Mouse (Mus musculus) bone marrow, adult 2 months (tissue): Measurements from ENCODE around the gene Pitx1.

Experiments used
- CTCF ChIP-seq: fragments of 200-500 bp; IDR thresholded peaks from 2 replicates; pipeline ENCODE4 v1.5.1; 2011; ENCODE audit warnings: low read length, control low read depth; ENCODE audit not compliant: control insufficient read depth, insufficient read depth
- POLR2A ChIP-seq: fragments of 200-500 bp; IDR thresholded peaks from 2 replicates; pipeline ENCODE4 v1.6.1; 2011; ENCODE audit warnings: low read depth, mild to moderate bottlenecking, control low read depth, low read length, borderline replicate concordance; ENCODE audit not compliant: control insufficient read depth

DNA sequence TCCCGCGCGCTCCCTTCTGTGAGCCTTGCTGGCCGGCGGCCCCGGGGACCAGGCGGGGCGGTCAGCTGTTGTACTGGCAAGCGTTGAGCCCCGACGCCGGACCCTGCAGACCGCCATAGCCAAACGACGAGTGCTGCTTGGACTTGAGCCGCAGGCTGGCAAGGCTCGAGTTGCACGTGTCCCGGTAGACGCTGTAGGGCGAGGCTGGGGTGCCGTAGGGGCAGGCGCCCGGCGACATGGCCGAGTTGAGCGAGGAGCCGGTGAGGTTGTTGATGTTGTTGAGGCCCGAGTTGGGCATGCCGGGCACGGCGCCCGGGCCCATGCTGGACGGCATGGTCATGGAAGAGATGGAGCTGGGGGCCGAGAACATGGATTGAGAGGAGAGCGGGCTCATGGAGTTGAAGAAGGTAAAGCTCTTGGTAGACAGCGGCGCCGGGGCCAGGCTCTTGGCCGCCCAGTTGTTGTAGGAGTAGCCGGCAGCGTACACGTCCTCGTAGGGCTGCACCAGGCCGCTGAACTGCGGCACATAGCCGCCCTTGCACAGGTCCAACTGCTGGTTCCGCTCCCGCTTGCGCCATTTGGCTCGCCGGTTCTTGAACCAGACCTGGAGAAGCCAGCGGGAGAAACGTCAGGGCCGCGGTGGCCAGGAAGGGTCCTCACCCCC lies 9.9 kb downstream of the Pitx1 start:
- TF ChIP-seq POLR2A (peak; percentile 15; the same call in 1 of the 2 replicates), CTCF (no peak)
